Mouse (Mus musculus): Measurements from ENCODE around the gene B2m.
A peak's percentile ranks its signal among the peaks of the same experiment; 100 is the strongest.

B2m gene

DNA sequence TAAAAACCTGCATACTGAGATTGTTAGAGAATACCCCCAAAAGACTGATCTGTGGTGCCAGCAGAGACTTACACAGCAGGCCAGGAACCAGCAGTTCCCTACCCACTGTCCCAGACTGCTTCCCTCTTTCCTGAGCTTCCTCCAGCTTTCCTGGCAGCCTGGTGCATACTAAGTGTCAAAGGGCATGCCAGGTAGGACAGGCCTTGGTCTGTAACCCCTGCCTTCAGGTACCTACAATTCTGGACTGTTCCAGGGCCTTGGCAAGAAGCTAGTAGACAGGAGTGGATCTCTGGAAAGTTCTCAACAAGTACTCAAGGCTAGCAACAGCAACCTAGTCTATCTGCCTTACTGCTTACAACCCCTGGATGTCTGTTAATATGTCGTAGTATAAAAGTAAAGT lies 3.7 kb downstream of the B2m start:
- DNase-seq: no peak

DNA sequence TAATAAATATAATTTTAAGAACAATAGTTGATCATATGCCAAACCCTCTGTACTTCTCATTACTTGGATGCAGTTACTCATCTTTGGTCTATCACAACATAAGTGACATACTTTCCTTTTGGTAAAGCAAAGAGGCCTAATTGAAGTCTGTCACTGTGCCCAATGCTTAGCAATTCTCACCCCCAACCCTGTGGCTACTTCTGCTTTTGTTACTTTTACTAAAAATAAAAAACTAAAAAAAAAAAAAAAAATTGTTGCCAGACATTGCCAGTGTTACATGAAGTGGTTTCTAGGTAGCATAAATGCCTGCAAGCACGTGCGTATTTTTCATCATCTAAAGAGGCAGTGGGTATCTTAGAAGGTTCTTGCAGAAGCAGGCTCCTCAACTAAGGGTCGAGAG lies 5.4 kb downstream of the B2m start:
- no peak for DNase-seq

DNA sequence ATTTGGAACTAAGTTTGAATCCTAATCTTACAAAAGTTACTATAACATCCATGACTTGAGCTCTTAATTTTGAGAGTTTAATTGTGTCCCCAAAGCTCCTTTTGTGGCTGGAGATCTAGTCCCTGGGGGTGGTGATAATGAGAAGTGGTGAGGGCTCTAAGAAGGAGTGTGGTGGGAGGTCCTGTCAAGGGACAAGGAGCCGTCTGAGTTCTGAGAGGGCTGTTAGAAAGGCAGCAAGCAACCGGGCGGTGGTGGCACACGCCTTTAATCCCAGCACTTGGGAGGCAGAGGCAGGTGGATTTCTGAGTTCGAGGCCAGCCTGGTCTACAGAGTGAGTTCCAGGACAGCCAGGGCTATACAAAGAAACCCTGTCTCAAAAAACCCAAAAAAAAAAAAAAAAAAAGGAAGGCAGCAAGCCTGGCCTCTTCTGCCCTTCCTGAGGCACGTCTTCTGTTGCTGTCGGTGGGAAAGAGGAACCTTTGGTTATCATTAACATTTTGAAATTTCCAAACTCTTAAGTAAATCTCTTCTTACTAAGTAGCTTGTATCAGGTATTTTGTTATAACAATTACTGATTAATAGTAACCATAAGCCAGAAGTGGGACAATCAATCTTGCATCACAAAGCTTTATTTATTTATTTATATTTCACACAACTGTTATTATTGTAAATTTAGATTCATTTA lies 6.3 kb downstream of the B2m start:
- DNase-seq: no peak

DNA sequence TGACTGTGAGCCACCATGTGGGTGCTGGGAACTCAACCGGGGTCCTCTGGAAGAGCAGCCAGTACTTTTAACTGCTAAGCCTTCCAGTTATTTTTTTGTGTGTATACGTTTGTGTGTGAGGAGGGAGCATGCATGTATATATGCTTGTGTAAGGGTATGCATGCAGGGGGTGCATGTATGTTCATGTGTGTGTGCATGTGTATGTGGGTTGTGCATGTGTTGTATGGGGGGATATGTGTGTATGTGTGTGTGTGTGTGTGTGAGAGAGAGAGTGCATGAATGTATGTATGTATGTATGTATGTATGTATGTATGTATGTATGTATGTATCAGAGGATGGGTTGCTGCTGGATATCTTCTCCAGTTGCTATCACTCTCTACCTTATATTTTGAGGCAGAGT lies 7.0 kb downstream of the B2m start:
- DNase-seq: no peak

DNA sequence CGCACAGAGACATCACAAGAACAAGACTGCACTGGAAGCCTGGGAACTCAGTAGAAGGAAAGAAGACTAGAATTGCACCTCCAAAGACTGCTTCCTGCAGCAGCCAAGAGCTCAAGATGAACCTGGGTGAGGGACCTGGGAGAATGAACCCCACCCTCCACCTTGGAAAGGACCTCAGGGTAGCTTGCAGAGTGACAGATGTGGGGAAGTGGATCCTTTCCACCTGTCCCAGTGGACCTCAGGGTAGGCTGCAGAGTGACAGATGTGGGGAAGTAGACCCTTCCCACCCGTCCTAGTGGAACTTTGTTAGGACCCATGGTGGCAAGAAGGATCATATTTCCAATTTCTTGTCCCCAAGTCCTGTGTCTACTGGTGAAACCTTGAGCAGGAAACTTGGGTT lies 7.8 kb downstream of the B2m start:
- no peak for DNase-seq

DNA sequence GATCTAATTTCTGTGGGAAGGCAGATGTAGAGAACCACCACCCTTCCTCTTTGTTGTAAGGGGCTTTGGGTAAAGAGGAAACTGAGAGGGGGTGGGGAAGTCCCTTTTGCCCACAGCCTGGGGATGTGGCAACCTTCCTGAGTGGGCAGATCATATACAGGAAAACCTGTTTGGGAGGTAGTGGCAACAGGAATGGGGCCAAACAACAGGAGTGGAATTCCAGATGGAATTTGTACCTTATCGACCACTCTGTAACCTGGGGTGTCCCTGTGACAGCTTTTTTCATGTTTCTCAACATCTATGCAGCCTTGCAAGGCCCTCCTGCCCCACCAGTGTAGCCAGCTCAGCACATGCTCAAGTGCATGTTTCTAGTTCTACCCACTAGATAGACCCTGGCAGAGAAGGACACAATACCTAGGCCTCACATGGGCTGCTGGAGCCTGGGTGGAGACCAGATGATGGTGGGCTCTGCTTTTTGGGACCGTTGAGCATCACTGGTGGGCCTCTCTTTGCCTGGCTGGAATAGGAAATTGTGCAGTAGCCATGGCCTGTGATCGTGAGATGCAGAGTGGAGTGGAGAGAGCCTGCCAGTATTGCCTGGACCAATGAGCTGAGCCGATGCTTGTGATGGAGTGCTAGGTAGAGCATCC lies 8.7 kb downstream of the B2m start:
- DNase-seq: no peak

DNA sequence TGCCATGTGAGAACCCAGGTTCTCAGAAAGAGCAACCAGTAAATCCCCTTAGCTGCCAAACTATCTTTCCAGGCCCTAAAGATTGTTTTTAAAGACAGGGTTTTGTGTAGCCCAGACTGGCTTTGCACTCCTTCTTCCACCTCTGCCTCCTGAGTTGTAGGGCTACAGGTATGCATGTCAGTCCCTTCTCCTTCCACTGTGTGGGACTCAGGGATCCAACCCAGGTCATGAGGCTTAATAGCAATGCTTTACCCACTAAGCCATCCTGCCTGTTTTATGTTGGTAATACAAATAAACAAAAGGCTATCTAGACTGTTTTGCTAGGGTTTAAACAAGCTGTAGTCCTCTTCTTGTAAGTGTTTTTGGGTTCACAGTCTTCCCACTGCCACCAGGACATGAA lies 10.1 kb downstream of the B2m start:
- DNase-seq: no peak

DNA sequence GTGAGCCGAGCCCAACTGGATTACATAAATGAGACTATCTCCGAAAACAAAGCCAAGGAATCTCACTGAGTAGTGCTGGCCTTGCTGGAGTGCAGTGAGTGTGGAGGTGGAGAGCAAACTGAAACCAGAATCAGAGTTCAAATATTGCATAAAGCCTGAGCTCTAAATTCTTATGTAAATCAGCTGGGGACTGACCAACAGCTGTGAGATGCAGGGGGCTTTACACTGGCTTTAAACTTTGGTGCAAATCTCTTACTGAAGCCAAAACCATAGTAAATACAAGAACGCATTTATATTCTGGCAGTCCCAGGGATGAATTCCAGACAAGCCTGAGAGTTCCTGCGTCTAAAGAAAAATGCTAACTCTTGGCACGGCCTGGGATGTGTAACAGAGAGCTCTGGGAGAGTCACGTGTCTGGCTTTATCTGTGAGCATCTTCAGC lies 10.9 kb downstream of the B2m start:
- DNase-seq: no peak

DNA sequence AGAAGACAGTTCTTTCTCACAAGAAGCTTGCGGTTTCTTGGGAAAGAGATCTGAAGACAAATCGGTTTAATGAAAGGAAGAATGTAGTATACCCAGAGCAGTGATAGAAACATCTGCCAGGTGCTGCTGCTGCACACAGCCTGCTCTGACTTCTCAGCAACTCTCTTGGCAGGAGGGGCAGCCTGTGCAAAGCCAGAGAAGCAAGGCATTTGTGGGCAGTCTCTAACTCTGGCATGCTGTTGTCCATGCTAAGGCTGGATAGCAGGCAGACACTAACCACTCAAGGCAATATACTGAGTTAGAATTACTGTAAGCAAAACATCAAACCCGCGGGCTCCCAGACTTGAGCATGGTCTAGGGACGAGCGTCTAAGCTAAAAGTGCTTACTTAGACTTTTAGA lies 12.2 kb downstream of the B2m start:
- DNase-seq: peak; percentile 50

DNA sequence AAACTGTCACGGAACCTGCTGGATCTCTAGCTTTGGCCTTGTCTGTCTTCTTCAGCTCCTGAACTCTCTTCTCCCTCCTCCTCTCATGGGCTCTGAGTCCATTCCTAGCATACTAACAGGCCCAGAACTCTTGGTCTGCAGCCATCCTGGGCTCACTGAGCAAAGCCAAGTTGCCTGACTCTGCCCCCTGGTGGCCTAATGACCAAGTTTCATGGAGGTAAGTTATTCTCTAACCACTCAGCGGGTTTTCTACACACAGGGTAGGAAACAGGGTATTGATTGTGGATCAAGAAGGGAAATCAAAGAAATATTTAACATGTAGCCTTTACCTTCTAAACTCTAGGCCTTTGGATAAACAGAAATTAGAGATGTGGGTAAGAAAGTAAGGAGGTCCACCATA lies 13.2 kb downstream of the B2m start, which contains the start of gene Trim69:
Gene Trim69 (plus strand): TSS at position 21 of the 400 bp plus-strand sequence.
- DNase-seq: peak; percentile 92

DNA sequence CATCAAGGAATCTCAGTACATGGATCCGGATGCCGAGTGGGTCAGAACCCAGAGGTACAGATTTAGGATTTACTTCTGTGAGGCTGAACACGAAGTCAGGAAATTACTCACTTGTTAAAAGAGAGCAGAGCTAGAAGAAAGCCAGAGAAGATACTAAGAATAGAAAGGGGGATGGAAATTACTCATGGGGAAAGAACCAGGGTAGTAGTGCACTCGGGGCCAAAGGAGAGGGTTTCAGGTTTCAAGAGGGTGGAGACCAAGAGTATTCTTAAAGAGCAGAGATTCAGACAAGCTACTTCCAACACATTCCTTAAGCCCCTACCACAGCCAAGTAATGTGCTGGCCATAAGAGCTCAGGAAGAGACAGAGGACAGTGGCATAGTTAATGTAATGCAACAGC lies 14.1 kb downstream of the B2m start:
- DNase-seq: no peak

DNA sequence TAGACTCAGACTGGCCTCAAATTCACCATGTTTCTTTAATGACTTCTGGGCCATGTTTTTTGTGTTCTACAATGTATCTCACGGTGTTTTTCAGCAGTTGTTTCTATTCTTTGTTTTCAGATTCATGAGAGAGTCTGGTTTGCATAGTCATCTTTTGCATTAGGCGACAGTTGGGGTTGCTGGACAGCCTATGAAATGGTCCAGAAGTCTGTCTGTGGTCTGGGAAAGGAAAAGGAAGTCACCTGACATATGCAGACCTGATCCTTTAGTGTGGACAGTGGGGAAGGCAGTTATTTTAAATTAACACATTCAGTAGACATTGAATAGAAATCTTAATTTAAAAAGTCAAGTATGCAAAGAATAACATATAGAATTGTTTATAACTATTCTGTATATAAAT lies 15.0 kb downstream of the B2m start:
- DNase-seq: no peak

DNA sequence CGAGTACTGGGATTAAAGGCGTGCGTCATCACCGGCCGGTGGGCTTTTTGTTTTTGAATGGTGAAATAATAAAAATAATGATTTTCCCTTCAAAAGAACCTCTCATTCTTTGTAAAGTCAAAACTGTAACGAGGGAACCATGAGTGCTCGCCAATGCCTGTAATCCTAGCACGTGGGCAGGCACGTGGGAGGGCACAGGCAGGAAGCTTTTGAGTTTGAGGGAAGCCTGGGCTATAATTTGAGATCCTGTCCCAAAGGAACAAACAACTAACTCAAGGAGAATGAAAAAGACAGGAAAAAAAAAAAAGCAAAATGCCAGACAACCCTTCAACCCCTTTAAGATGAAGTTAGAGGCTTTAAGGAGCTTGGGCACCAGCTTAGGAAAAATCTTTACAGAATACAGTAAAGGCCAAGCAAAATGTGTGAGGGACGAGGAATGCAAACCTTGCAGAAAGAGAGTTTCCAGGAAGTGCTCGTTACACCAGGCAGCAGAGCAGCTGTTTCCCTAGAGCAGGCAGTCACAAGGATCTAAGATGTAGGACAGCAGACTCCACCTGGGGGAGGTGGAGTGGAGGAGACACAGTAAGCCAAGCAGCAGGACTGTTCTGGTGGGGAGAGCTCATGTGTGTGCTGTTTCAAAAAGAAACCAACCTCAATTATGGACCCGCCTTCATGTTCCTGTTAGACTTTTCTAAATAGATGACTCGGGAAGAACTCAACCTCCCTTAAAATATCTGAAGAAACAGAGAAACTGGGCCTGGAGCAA lies 16.1 kb downstream of the B2m start:
- no peak for DNase-seq

DNA sequence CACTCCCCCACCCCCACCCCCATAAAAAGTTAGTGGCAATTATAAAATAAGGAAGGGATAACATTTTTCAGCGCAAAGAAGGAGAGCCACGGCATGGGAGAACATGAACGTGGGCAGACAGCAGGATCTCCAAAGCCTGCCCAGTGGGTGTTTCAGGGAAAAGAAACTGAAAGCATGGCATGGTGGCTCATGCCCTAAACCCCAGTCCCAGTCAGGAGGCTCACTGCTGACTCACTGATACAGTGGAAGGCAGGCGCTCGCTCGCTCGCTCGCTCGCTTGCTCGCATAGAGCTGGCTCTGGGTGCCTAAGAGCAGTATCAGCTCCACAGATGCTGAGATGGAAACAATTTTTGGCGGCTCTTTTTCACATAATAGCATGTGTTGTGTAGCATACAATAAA lies 16.8 kb downstream of the B2m start:
- no peak for DNase-seq

DNA sequence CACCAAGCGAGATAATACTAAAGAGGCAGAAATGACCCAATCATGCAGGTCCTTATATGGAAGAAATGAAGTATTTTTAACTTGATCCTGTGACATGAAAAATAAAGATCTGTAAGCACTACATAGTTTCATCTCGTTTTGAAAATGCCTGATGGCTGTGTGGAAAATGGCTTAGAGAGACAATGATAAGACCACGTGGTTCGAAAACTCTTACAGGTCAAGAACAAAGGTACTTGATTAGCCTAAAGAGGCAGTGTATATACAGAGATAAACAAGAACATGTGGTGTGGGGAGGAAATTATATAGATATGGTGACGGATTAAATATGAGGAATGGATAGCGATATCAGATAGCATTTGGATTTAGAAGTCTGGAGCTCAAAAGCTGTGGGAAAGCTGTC lies 23.8 kb downstream of the B2m start:
- DNase-seq: no peak

DNA sequence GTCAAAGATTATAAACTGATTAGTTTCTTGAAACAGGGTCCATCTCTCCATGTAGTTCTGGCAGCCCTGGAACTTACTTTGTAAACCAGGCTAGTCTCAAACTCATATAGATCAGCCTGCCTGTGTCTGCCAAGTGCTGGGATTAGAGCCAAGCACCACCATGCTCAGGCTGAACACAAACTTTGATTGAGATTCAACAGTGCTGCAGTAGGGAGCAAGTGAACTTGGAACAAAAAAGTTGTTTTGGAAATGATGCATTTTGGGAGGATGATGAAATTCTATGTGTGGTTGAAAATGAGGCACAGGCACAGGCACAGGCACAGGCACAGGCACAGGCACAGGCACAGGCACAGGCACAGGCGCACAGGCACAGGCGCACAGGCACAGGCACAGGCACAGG lies 24.7 kb downstream of the B2m start:
- no peak for DNase-seq

DNA sequence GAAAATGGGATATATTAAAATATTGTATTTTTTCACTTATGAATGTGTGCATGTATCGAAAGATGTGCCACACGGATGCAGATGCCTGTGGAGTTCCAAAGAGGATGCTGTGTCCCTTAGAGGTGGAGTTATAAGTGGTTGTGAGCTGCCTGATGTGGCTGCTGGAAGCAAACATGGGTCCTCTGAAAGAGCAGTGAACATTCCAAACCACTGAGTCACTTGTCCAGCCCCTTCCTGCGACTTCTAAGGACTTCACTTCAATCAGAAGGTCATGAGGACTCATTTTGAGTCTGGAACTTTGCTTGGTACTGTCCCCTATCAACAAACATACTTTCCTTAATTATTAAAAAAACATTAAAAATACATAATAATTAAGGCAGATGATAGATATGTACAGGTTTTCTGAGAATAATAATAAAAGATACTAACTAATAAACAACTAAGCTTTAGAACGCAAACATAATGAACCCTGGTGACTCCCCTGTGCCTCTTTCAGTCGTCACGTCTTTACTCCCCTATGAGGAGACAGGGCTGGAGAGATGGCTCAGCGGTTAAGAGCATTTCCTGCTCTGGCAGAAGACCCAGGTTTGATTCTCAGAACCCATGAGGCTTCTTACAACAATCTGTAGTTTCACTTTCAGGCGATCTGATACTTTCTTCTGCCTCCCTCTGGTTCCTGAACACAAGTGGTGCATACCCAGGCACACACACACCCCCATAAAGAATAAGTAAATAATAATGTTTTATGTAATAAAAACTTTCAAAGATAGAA lies 32.8 kb downstream of the B2m start:
- DNase-seq: peak; percentile 38

DNA sequence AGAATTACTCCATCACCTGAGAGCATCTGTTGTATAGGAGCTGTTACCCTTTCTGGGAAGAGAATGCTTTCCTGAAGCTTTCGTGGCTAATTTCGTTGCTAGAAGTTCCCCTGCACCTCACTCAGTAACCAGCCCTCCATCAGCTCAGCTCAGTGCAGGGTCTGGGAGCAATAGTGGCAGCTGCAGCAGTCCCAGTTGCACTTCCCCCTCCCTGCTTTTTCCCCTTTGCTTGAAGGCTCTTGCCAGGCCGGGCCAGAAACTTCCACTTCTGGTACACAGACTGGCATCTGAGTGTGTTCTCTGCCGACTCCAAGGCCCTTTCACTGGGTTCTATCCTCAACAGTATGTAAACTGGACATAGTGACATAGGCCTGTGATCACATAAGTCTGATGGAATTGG lies 37.6 kb downstream of the B2m start:
- DNase-seq: no peak

DNA sequence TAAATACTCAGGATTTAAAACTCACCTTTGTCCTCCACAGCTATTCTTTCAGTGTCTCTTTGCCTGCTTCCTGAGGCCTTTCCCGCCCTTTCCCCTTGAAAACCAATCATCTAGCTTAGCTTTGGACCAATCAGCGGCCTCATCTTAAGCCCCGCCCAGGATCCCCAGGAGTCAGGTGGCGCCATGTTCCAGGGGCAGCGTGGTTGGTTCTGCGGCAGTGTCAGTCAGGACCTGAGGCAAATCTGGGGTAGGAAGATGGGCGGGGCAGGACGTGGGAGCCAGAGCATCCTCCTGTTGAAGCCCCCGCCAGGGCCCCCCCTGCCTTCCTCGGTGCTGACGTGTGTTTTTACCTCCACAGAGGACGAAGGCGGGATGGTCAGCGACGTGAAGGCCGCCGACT lies 38.6 kb downstream of the B2m start, which contains the start of the genes Patl2 and Terb2:
Gene Patl2 (minus strand): TSS at position 84 of the 400 bp plus-strand sequence.
Gene Terb2 (plus strand): TSS at position 167 of the 400 bp plus-strand sequence.
- no peak for DNase-seq

DNA sequence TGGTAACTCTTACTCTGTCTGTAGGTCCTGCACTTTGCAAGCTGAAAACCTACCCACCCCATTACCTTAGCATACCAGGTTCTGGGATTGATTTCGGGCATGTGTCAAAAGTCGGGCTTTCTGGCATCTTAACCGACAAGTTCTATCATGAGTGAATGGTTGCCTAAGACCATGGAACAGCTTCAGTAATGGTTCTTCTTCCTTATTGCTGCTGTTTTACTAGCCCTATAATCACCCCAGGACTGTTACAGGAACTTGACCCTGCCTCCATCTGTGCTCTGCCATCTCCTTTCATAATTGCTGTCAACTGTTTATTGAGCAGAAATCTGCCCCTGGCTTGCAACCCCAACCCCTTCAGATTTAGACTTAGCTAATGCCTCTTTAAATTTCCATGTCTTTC lies 39.3 kb downstream of the B2m start:
- DNase-seq: no peak

DNA sequence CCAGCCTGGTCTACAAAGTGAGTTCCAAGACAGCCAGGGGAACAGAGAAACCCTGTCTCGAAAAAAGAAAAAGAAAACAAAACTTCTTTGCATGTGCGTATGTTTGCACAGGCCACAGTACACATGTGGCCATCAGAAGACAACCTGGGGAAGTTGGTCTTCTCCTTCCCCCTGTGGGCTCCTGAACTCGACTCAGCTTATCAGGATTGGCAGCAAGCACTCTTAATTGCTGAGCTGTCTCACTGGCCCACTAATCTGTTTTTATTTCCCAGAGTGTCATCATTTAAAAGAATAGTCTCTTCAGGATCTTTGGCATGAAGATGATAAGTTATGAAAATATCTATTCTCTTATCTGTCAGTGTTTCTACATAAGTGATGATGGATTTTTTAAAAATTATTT lies 44.4 kb downstream of the B2m start:
- DNase-seq: no peak

DNA sequence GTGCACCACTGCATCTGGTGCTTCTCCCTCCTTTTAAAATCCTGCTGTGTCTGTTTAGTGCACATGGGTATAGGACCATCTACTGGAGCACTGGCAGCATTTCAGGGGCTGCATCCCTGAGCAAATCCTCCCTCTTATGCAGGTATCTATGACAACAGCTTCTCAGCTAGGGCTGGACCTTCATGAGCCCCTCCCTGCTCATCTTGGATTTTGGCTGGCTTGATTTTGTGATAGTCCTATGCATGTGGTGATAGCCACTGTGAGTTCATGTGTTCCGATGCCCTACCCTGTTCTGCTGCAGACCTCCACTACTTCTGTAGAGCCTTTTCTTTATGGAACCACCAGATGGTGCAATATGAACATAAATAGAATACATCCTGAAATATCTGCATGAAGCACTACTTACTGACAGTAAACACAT lies 47.0 kb downstream of the B2m start:
- DNase-seq: peak; percentile 13

DNA sequence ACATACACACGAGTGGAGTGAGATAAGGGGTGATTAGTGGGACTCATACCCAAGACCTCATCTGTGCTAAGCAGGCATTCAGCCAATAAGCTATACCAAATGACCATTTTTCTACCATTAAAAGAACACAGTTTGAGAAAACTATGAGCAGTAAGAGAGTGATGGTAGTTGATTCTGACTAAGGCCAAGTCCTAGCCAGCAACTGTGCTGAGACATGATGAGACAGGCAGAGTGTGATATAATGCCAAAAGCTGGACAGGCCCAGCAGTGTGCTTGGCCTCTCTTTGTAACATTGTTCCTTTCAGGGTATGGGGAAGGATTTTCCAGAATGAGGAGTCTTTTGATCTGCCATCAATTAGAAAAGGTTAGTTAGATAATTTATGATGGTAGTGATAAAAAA lies 54.0 kb downstream of the B2m start:
- no peak for DNase-seq
